Mouse (Mus musculus): ENCODE results near the gene Tgif2lx1. TPM values are rescaled to one million over a fixed set of nuclear protein-coding genes. Genes with fewer than 3 reads are reported as not detected.

The Tgif2lx1 gene
- polyA plus RNA-seq (2015; fragmentation: Nextera tagmentation; extraction: Ambion mirVana) = not detected in 2 replicates

GRCm38 (mm10) chrX:118480637-118481036 is at the start of gene Tgif2lx1:
Gene Tgif2lx1 (minus strand): TSS chrX:118480737.

Other genes starting within 250 kb of the Tgif2lx1 start
- not detected in 2 replicates for gene Tgif2lx2, start 53.5 kb downstream of the Tgif2lx1 start, polyA plus RNA-seq (2015; fragmentation: Nextera tagmentation; extraction: Ambion mirVana)